Mouse (Mus musculus): ENCODE data around the gene Grin2c.

Grin2c gene

DNA sequence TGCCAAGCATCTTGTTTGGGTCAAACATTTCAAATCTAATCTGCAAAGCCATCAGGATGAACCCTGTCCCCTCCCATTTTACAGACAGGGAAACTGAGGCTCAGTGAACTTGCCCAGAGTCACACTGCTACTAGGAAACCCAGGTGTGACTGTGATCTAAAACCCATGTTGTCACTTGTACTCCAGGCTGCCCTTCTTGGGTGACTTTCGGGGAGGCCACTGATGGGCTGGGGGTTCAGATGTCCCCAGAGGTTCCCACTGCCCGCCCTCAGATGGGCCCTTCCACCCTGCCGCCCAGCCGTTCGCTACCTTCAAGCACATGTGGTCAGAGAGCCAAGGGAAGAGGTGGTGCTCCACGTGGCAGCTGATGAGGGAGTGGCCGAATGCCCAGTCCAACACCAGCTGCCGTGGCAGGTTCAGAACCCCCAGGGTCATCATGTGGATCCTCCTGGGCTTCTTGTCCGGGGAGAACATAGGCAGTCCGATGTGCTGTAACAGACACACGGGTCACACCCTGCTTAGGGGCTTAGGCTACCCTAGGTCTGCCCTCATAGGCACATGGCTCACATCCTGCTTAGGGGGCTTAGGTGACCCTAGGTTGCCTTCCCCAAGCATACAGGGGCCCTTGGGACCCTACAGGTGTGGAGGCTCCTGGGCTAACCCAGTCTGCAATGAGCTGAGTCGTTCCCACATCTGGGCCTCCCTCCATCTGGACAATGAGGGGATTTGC is 17.0 kb upstream of the Grin2c start:
- no peak for DNase-seq (ENCODE audit: low spot score in 2 of 2)

DNA sequence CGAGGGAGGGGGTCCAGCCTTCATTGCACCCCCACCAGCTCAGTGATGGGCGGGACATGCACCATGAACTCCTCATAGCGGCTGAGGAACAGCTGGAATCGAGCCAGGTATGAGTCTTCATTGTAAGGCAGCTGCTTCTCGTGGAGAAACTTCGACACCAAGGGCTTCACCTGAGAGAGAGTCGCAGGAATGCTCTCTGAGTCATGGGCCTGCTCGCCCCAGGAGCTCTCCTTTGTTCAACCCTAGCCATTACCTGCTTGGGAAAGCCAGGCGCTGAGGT is 16.4 kb upstream of the Grin2c start:
- no peak for DNase-seq (ENCODE audit: low spot score in 2 of 2)

DNA sequence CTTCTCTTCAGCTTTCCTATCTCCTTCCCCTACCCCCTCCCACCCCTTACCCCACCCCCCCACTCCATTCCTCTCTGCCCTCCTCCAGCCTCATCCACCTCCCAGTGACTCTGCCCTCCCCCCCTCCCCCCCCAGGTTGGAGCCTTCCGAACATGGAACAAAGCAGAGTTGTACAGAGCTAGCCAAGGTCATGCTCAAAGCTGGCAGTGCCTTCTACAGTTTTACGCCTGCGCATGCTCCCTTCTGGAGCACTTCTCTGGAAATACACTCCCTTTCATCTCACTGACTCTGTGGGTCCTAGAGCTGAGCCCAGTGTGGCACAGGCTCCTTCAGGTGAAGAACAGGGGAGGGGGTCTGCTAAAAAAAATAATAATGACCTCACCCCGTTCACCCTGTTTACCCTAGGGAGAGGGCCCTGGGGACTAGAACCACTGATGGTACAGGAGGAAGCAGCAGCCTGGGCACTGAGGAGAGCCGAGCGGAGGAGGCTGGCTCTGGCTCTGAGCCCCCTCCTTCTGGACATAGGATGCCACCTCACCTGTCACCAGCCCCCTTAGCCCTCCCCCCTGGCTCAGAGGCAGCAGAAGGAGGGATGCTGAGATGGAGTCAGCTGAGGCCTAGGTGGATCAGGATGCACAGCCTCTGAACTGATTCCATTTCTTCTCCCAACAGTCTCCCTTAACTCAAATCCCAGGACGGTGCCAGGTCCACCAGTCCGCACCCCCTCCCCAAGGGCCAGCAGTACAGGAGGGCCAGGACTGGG is 15.9 kb upstream of the Grin2c start:
- no peak for DNase-seq (ENCODE audit: low spot score in 2 of 2)

DNA sequence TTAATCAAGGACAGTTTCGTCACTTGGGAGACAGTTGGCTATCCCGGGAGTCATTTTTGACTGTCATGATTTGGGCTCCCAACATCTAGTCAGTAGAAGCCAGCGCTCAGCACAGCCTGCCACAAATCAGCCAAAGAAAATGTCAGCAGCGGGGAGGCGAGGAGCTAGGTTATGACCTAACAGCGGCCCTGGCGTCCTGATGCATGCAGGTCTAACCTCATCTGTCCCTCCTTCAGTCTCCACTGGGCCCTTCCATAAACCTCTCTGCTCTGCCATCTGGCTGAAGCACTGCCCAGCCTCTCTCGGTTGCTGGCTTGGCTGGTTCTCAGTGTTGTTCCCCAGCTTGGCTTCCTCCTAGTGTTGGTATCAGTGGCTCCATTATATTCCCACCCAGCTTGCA is 15.3 kb upstream of the Grin2c start:
- no peak for DNase-seq (ENCODE audit: low spot score in 2 of 2)

DNA sequence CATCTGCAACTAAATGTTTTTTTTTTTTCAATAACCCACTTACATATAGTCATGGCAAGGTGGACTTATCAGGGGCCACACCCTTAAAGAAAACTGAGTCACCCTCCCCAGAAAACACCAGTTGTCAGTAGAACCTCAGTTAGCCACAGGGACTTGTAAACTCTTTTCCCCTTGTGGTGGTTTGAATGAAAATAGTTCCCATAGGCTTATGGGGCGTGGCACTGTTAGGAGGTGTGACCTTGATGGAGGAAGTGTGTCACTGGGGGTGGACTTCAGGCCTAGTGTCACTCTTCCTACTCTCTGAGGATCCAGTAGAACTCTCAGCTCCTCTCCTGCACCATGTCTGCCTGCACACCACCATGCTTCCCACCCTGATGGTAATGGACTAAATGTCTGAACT is 12.7 kb upstream of the Grin2c start:
- no peak for DNase-seq (ENCODE audit: low spot score in 2 of 2)

DNA sequence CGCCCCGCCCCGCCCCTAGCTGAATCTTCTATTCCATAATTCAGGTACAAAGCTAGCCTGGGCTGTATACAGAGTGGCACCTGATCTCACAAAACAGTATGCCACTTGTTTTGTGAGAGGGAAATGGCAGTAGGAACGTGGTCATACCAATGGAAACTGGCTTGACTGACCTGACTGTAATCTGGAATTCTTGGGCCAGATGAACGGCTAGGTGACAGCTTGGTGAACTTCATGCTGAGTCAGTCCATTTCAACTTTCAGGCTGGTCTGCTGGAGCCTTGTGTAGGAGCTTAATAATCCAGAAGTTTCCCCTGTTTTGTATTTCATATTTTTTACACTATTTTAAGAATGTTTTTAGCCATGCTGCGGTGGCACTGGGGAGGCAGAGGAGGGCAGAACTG is 11.1 kb upstream of the Grin2c start:
- DNase-seq (ENCODE audit: low spot score in 2 of 2): no peak

DNA sequence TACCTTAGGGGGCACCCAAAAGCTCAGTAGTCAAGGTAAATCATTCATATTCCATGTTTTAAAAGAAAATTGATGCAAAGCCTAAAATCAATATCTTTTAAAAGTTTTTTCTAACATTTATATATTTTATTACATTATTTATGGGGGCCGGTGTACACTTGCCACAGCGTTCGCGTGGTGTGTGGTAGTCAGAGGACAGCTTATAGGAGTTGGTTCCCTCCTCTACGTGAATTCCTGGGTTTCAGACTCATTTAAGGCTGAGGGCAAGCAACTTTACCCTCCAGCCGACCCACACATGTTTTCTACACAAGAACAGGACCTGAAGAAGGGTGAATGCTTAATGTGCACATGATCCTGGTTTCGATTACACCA is 10.5 kb upstream of the Grin2c start:
- no peak for DNase-seq (ENCODE audit: low spot score in 2 of 2)

DNA sequence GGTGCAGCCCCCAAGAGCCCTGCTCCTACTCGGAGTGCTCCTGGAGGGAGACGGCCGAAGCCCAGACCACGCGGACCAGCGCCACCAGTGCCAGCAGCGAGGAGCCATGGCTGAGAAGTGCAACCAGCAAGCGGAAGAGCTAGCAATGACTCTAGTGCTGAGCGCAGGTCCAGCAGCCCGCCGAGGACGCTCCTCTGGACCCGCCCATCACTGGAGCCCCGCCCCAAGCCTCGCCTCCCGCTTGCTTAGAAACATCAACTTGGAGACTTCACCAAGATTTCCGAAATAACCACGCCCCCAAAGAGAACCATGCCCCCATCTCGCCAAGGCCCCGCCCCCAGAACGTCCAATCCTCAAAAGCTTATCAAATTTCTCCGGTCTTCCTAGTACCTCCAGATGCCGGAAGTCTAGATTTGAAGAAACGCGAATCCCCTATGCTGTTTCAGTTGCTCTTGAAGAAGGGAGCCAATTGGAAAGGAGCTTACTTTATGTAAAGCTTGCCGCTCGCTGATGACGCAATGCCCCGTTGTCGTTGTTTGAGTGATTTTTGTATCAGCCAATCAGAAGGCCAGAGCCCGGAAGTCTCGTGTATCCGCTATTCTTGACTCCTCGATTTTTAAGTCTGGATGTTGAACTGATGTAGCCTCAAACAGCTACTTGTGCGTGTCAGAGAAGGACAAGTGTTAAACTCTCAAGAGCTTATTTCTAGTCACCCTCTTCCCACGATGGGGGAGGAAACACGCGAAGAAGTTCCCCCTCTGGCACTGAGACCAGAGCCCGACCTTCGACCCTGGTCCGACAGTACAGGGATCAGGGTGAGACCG is 9.9 kb upstream of the Grin2c start, which contains the start of gene Fdxr:
Gene Fdxr (minus strand): TSS at position 271 of the 824 bp plus-strand sequence.
- peak; percentile 90 to 96 for DNase-seq (ENCODE audit: low spot score in 2 of 2)

DNA sequence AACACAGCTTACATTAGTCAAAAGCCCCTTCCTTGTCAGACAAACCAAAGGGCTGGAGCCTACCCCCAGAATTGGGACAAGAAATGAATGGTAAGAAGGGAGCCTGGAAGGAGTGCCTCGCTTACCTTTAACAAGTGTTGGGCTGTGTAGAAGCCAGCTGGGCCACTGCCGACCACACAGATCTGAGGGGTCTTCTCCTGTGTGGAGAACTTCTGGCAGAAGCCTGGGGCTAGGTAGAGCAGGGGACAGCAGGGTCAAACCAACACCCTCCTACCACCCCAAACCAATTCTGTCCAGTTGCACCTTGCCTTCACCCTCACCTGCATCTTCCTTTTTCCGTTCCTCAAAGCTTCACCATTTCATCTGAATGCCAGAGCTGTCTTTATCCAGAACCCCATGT is 8.9 kb upstream of the Grin2c start:
- DNase-seq (ENCODE audit: low spot score in 2 of 2): no peak

DNA sequence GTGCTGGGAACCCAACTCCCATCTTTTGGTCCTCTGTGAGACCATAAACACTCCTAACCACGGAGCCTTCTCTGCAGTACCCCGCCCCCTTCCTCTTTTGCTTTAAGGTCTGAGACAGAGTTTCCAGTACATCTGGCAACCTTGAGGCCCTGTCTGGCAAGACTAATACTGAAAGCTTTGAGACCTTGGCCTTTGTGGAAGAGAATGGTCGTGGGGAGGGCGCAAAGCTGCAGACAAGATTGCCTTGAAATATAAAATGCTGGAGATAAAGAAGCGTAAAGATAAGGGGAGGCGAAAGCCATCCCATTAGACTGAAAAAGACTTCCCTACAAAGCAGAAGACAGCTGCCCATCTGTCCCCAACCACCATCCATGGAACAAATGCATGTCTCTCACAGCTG is 8.5 kb upstream of the Grin2c start:
- no peak for DNase-seq (ENCODE audit: low spot score in 2 of 2)

DNA sequence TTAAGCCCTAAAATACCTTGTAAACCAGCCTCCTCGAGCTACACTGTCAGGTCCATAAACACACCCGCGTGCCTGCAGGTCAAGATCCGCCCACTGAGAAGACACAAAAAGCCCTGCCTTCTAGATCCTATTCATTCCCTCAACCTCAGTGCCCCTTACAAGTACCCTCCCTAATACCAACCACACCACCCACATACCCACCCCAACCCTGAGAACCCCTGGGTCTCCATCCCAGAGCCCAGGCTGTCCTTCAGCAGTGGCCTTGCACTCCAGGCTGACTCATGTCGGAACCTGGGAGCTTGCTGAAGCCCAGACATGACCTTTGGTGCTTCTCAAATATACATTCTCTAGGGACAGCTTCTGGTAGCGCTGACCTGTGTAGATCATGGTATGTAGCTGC is 7.7 kb upstream of the Grin2c start:
- no peak for DNase-seq (ENCODE audit: low spot score in 2 of 2)

DNA sequence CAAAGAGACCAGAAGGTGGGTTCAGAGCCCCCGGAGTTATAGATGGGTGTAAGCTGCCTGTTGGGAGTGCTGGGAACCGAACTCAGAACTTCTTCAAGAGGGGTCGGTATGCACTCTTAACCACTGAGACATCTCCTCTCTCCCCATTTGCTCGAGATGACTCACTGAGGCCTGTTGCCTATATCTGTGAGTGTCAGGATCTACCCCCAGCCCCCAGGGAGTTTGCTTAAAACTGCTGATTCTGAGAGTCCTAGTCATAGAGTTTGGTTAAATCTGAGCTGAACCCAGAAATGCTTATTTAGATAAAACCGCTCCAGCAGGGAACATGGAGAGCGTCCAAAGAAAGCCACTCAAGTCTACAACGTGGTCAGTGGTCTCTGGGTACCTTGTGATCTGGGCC is 7.1 kb upstream of the Grin2c start:
- no peak for DNase-seq (ENCODE audit: low spot score in 2 of 2)

DNA sequence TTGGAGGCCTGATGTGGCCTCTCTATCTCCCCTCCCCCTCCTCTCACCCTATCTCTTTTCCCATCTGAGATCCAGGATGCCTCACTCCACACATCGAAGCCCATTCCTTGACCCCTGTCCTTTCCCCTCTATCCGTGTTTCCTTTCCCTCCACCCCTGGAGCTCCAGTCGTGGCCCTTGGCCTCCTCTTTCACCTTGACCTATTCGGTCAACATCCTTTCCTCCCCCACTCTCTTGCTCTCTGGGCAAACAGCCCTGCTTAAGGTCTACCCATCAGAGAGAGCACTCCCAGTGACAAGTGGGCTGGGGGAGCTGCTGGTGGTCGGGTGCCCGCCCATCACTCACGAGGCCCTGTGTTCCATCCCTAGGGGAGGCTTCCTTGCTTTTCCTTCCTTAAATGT is 6.7 kb upstream of the Grin2c start:
- no peak for DNase-seq (ENCODE audit: low spot score in 2 of 2)

DNA sequence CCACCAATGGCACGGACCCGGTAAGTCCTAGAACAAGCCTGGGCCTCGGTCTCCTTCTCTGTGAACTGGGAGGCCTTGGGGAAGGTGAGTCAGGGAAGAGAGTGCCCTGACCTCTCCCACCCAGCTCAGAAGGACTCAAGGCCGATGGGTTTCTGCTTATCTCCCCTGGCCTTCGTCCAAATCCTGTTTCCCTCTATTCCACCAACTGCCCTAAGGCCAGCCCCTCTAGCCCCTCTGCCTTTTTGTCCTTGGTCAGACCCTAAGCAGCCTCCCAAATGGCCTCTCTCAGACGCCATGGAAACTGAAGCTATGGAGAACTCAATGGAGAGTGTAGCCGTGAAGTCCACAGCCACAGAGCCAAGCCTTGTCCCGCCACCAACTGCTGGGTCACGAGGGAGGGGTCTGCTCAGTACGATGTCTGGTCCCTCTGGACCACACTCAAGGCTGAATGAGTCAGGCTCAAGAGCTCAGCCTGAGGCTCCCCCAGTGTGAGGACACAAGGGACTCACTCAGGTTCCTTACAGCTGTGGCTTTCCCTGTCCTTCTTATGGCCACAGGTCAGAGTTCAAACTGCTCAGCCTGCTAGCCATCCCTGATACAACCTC is 6.0 kb upstream of the Grin2c start:
- no peak for DNase-seq (ENCODE audit: low spot score in 2 of 2)

DNA sequence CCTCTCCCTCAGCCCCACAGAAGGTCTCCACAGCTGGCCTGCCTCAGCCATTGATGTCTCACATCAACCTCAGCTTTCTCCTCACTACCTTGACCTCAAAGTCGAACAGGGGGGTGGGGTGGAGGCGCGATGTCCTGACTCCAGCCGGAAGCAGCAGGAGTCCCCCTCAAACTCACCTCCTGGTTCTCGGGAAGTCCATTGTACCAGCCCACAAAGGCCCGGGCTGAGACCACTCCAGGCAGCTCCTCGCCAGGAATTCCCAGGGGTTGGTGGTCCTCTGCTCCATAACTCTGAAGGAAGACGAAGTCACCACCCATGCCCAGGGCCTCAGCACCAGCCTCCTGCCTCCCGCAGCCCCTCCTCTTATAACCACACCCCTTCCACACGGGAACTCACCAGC is 4.4 kb upstream of the Grin2c start:
- no peak for DNase-seq (ENCODE audit: low spot score in 2 of 2)

DNA sequence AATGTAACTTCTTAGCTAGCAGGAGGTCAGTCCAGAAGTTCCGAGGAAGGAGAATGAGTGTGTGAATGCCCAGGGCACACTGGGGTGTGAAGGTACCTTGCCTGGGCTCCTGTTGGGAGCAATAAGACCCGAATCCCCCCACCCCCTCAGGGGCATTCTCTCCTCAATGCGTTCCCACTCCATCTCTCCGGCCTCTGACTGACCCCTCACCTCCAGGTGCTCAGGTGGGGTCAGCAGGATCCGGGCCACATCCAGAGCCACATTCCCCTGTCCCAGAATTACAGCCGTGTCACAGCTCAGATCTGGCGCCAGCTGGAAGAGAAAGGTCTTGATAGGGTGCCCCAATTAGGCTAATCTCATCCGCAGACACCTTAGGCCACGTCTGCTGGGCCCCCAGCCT is 4.0 kb upstream of the Grin2c start:
- no peak for DNase-seq (ENCODE audit: low spot score in 2 of 2)

DNA sequence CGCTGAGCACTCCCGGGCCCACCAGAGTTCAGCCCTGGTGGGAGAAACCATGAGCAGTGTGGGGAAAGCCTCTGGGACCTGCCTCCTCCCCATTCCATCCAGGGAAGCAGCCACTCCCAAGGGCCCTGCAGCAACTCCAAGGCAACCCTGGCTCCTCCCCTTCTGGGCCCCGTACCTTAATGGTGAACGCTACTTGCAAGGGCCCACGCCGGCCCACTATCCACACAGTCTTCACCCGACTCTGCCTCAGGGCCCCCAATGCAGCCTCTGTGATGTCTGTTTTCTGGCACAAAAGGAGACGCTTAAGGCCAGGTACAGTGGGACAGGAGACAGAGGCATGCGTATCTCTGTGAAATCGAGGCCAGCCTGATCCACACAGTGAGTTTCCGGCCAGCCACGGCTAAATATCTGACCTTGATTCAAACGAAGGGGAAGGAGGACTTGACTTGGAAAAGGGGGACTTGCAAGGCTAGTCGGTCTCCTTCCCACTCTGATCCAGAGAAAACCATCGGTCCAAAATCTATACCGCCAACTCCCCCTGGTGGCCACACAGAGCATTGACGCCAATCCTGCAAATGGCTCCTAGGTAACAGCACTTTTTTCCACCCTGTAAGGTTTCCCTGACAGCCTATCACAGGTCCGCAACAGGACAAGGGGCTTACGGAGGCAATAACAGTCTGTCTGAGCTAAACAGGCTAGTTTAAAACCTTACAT is 3.3 kb upstream of the Grin2c start:
- peak; percentile 71 to 81 for DNase-seq (ENCODE audit: low spot score in 2 of 2)

DNA sequence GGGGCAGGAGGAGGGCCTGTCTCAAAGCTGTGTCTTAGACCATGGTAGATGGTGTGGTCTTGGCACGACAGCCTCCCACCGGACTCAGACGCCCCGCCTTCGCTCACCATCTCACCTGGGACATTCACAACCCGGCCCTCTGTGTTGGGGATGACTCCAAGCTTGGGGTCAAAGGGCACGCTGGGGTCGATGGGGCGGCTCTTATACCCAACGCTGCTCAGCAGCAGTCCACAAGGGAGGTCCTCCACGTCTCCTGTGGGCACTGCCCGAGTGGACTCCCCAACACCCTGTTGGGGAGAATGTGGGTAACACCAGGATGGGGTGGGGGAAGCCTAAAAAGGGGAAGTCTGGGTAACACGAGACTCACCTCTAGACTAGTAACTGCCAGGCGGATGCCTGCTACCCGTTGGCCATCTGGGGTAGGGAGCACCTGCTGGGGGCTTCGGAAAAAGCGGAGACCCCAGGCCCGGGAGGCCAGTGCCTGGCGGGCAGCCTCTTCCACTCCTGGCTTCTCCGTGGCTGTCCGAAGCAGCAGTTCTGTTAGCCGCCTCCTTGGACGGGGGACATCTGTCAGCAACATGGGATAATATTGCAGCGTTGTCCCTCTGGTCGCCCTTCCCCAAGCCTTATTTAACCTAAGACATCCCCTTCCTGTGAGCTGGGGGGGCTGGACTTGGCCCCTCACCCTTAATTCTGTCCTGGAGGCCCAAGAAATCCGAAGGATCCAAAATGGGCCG is 2.5 kb upstream of the Grin2c start:
- no peak for DNase-seq (ENCODE audit: low spot score in 2 of 2)

DNA sequence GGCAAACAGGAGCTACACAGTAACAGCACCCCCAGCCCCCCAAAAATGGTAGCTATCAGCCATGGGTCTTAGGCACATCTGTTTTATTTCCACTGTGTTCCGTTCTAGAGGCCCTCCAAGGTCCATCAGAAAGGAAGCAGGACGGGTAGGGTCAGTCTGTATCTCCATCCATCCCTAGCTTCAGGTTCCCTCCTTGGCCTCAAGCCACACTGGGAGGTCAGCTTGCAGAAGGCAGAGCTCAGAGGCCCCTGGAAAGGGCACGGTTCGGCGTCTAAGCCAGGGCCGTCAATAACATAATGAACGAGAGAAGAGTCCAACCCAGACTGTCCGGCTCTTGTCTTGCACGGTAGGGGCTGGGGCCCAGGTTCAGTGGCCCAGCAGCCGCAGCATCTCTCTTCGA is 915 bp upstream of the Grin2c start:
- DNase-seq (ENCODE audit: low spot score in 2 of 2): no peak

DNA sequence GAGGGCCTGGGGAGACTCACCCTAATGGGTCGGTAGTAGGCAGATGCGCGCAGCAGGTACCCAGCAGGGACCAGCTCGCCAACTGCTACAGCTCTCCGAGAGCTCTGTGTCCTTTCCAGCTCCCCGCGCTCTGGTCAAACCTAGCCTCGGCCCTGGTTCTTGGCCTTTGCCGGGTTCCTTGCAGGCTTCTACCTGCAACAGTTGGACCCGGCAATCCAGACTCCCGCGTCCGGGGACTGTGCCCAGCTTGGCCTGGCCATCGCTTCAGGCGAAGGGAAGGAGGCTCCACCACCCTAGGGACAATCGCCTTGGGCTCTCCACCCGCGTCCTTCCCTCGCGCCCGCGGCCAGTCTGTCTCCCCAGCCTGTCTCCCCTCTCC is 654 bp downstream of the Grin2c start:
- no peak for DNase-seq (ENCODE audit: low spot score in 2 of 2)

DNA sequence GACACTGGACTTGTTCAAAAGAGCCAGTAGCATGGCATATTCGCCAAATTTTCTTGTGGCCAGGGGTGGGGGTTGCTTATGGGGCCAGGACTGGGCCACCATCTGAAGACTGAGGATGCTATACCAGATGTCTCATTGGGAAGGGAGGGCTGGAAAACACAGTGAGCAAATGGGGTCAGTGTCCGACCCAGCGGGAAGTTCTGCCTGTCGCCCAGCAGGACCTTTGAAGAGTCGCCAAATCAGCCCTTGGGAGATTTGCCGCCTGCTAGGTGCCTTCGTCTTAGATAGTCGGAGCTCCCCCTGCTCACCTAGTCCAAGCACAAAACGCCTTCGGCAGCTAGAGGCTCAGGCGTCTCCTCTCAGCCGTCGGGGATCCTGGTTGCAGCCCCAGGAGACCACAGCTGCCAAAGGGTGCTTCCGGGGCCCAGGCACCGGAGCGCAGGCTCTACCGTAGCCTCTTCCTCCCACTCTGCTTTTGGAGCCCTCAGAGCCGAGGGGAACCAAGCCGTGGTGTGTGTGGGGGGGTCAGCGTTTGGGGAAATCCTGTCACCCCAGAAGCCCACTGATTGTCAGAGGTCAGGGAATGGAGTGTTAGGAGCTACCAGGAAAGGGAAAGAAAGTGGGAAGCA is 1.2 kb downstream of the Grin2c start:
- no peak for DNase-seq (ENCODE audit: low spot score in 2 of 2)
